19 mouse cellular contexts compared by ENCODE assay signal in genomic region chr13:91986958-91987357, GRCm38 (mm10).
DNase-seq lines count a peak whose midpoint lies in the region; ATAC-seq and TF ChIP-seq lines count a peak whose summit lies in the region.
"Had no signal": no experiment of that assay in that cellular context is flagged by ENCODE, and none has a peak within 500 bp of the region (broad histone marks: within the 10 kb centered on the region; RNA-seq: fewer than 3 reads in every experiment).

No protein-coding gene starts in this region.

- no peak overlapping the region for H3K27ac ChIP-seq in gastrocnemius, adult 2 months
- no peak overlapping the region for H3K27ac ChIP-seq in liver, embryonic 14.5 days
- H3K27ac ChIP-seq in liver, embryonic 11.5 days (ENCODE audit: low read depth, low read length): no peak overlapping the region
- no peak overlapping the region for H3K27ac ChIP-seq in olfactory bulb, adult 2 months (ENCODE audit: insufficient read depth, low read depth, low read length)
- H3K27ac ChIP-seq: embryonic facial prominence, embryonic 12.5 days; stomach, embryonic 15.5 days had no signal

- intact Hi-C loops in gastrocnemius, adult 2 months (cut with DNase I): no loop called here

- no peaks in the 10 kb centered on the region for H3K4me1 ChIP-seq in liver, embryonic 14.5 days (replicated peaks; ENCODE audit: control insufficient read depth in 2 of 2, insufficient read depth in 2 of 2, low read length in 1 of 2)
- H3K4me1 ChIP-seq in liver, embryonic 11.5 days (replicated peaks; ENCODE audit: control insufficient read depth, insufficient read depth, low read length): no peaks in the 10 kb centered on the region
- H3K4me1 ChIP-seq in olfactory bulb, adult 2 months (ENCODE audit: control insufficient read depth, insufficient read depth, low read length): peaks cover 13% of the 10 kb centered on the region
- H3K4me1 ChIP-seq: embryonic facial prominence, embryonic 12.5 days; stomach, embryonic 15.5 days had no signal

- no peak for ATAC-seq in liver, embryonic 14.5 days (ENCODE audit: insufficient read depth)
- no peak for ATAC-seq in liver, embryonic 11.5 days (replicated peaks; ENCODE audit: low FRiP score)
- ATAC-seq: intestine, embryonic 16.5 days had no signal

- WGBS in liver, embryonic 14.5 days (ENCODE audit: insufficient replicate concordance): 67% methylated on average over 6 of the region's 6 CpGs
- WGBS in liver, embryonic 11.5 days: 82% methylated on average over 6 of the region's 6 CpGs
- 87% methylated on average over 6 of the region's 6 CpGs for whole genome bisulfite sequencing in olfactory bulb, adult 2 months

- no peaks in the 10 kb centered on the region for H3K36me3 ChIP-seq in liver, embryonic 14.5 days (replicated peaks; ENCODE audit: control insufficient read depth, insufficient read depth, low read depth)
- no peaks in the 10 kb centered on the region for H3K36me3 ChIP-seq in liver, embryonic 11.5 days (ENCODE audit: control insufficient read depth, insufficient read depth, low read length)
- H3K36me3 ChIP-seq: embryonic facial prominence, embryonic 12.5 days; hindbrain, embryonic 13.5 days; stomach, embryonic 15.5 days had no signal

- H3K4me2 ChIP-seq in liver, embryonic 14.5 days (ENCODE audit: low read depth): no peak overlapping the region
- no peak overlapping the region for H3K4me2 ChIP-seq in liver, embryonic 11.5 days
- H3K4me2 ChIP-seq: embryonic facial prominence, embryonic 12.5 days; hindbrain, embryonic 13.5 days; stomach, embryonic 15.5 days had no signal

- no peak for TF ChIP-seq EP300 in liver, embryonic 14.5 days (IDR thresholded peaks at IDR 0.05; ENCODE audit: low read depth)

- no peak for DNase-seq in gastrocnemius, adult 2 months
- DNase-seq in gastrocnemius, postnatal 10 days: no peak
- no peak for DNase-seq in liver, embryonic 14.5 days (ENCODE audit: low read depth in 3 of 3, low spot score in 3 of 3)
- no peak for DNase-seq in liver, embryonic 11.5 days (ENCODE audit: low spot score)
- DNase-seq in ES-CJ7 (ENCODE audit: low read depth, low spot score): peak; percentile 23
- no peak for DNase-seq in spleen, postnatal 14 days (ENCODE audit: low spot score in 2 of 2)
- DNase-seq: adrenal gland, postnatal 10 days; cerebellum, adult 11-12 months; heart, adult 18-20 months; kidney, postnatal 10 days; midbrain, embryonic 14.5 days; spleen, adult 18-20 months; thymus, postnatal 25 days had no signal

- no peak for TF ChIP-seq POLR2A in olfactory bulb, adult 2 months (IDR thresholded peaks at IDR 0.05; ENCODE audit: insufficient read depth, low read depth, low read length)

- H3K9me3 ChIP-seq in liver, embryonic 14.5 days (ENCODE audit: control insufficient read depth, low read length): no peaks in the 10 kb centered on the region
- H3K9me3 ChIP-seq in liver, embryonic 11.5 days (ENCODE audit: control insufficient read depth, low read length): no peaks in the 10 kb centered on the region
- H3K9me3 ChIP-seq: embryonic facial prominence, embryonic 12.5 days; hindbrain, embryonic 13.5 days; stomach, embryonic 15.5 days had no signal

- no peak overlapping the region for H3K4me3 ChIP-seq in gastrocnemius, adult 2 months
- no peak overlapping the region for H3K4me3 ChIP-seq in liver, embryonic 14.5 days (ENCODE audit: insufficient read depth in 1 of 2, low read depth in 2 of 2, low read length in 2 of 2)
- no peak overlapping the region for H3K4me3 ChIP-seq in liver, embryonic 11.5 days (ENCODE audit: low read depth, low read length)
- H3K4me3 ChIP-seq in olfactory bulb, adult 2 months (ENCODE audit: insufficient read depth, low read depth, low read length): no peak overlapping the region
- H3K4me3 ChIP-seq: embryonic facial prominence, embryonic 12.5 days; hindbrain, embryonic 13.5 days; stomach, embryonic 15.5 days had no signal

- H3K9ac ChIP-seq in liver, embryonic 14.5 days (replicated peaks): no peak overlapping the region
- no peak overlapping the region for H3K9ac ChIP-seq in liver, embryonic 11.5 days (ENCODE audit: low read depth, low read length)
- H3K9ac ChIP-seq: embryonic facial prominence, embryonic 12.5 days; hindbrain, embryonic 13.5 days; stomach, embryonic 15.5 days had no signal

- H3K27me3 ChIP-seq in liver, embryonic 14.5 days (ENCODE audit: control insufficient read depth, insufficient read depth, low read length): no peaks in the 10 kb centered on the region
- H3K27me3 ChIP-seq in liver, embryonic 11.5 days (replicated peaks; ENCODE audit: control insufficient read depth, insufficient read depth, low read length): no peaks in the 10 kb centered on the region
- H3K27me3 ChIP-seq: CH12.LX; embryonic facial prominence, embryonic 12.5 days; hindbrain, embryonic 13.5 days; stomach, embryonic 15.5 days had no signal

- peak; percentile 10; the same call in 1 of the 2 replicates for TF ChIP-seq CTCF in gastrocnemius, adult 2 months (IDR thresholded peaks at IDR 0.05)
- peak; percentile 36; the same call in 1 of the 2 replicates for TF ChIP-seq CTCF in liver, embryonic 14.5 days (IDR thresholded peaks at IDR 0.05; ENCODE audit: low read depth)
- 0 out of 2 replicates have a peak, but pooled peaks have one; percentile 31 for TF ChIP-seq CTCF in olfactory bulb, adult 2 months (IDR thresholded peaks at IDR 0.05; ENCODE audit: insufficient read depth, low read depth, low read length)
